Mouse (Mus musculus) limb, embryonic 11.5 days (tissue): ENCODE results near the gene Pcgf5. TPM values are rescaled to one million over a fixed set of nuclear protein-coding genes. Genes with fewer than 3 reads are reported as not detected.

Experiments
- ATAC-seq: fragments of 200-750 bp; cut with Nextera tagmentation; 2 replicates; pipeline ENCODE4 v1.8.0; 2017; ENCODE audit warnings: low read depth; ENCODE audit not compliant: insufficient number of reproducible peaks, low FRiP score, low TSS enrichment
- DNase-seq: peaks from one replicate; pipeline ENCODE4 v3.0.0-alpha.2; 2015; ENCODE audit warnings: low spot score
- H3K27ac ChIP-seq: fragments of 300-500 bp; sonication (generic); replicated peaks from 2 replicates; pipeline ENCODE4 v1.5.1; 2014; ENCODE audit warnings: low read depth, mild to moderate bottlenecking, low read length
- H3K27me3 ChIP-seq: fragments of 300-500 bp; sonication (generic); 2 replicates; pipeline ENCODE4 v1.6.1; 2014; ENCODE audit warnings: mild to moderate bottlenecking, low read length, mixed read lengths; ENCODE audit not compliant: control insufficient read depth, insufficient read depth
- H3K36me3 ChIP-seq: fragments of 300-500 bp; sonication (generic); 2 replicates; pipeline ENCODE4 v1.6.1; 2014; ENCODE audit warnings: mild to moderate bottlenecking, low read length, moderate library complexity, mixed read lengths; ENCODE audit not compliant: control insufficient read depth, insufficient read depth
- H3K4me1 ChIP-seq: fragments of 300-500 bp; sonication (generic); 2 replicates; pipeline ENCODE4 v1.6.1; 2014; ENCODE audit warnings: low read length, mixed read lengths; ENCODE audit not compliant: control insufficient read depth, insufficient read depth
- H3K4me2 ChIP-seq: fragments of 300-500 bp; sonication (generic); 2 replicates; pipeline ENCODE4 v1.6.1; 2014; ENCODE audit warnings: low read depth, mild to moderate bottlenecking, moderate library complexity; ENCODE audit not compliant: severe bottlenecking
- H3K4me3 ChIP-seq: fragments of 300-500 bp; sonication (generic); 2 replicates; pipeline ENCODE4 v1.5.1; 2014; ENCODE audit warnings: low read depth, low read length
- H3K9ac ChIP-seq: fragments of 300-500 bp; sonication (generic); 2 replicates; pipeline ENCODE4 v1.6.1; 2014; ENCODE audit warnings: mild to moderate bottlenecking, low read length
- H3K9me3 ChIP-seq: fragments of 300-500 bp; sonication (generic); 2 replicates; pipeline ENCODE4 v1.6.1; 2016; ENCODE audit warnings: low read length; ENCODE audit not compliant: control insufficient read depth
- WGBS: fragments of 180-500 bp; shearing (Covaris S2); extraction: QIAGEN DNeasy Blood & Tissue Kit; methylation state at CpG from one replicate; pipeline ENCODE4 v1.1.7; 2014; 5-methylcytosine and 5-hydroxymethylcytosine counted together
- polyA plus RNA-seq: library from polyadenylated mRNA; unstranded; fragments of >200 nt; fragmentation: Nextera tagmentation; extraction: Ambion mirVana; gene quantifications from 2 replicates; pipeline ENCODE4 v1.2.1, GENCODE M21; 2014

Gene Pcgf5
- polyA plus RNA-seq, 1 experiment from 2014 or later = 3.9 TPM

DNA sequence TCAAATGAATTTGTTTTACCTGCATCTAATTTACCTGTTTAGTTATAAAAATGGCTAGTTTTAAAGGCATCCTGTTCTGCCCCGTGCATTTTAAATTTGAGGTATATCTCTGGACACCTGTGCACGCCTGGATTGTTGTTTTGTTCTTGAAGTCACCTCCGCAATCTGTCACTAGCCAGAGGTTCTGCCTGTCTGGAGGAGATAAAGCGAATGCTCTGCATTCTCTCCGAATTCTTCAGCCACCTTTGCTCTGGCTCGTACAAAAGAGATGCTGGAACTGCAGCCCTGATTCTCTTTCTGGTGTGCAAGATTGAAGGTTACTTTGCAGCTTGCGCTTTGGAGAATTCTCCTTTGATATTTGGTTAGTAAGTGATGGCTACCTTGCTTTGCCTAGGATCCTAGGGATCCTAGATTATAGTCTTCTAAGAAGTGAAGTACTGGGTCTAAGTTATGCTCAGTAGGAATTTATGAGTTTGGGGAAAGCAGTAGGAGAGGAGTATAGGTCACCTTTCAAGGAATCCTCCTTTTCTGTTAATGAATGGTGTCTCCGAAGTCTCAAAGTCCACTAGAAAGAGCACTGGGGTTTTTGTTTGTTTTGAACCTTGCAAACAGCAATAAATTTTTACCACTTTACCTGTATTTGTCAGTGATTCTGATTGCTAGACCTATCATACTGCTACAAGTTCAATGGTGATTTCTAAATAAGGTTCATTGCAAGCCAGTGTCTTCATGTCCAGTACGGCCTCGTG, 60.4 kb downstream of the Pcgf5 start:
- H3K9ac ChIP-seq = no peak overlapping the region
- no peak overlapping the region for H3K4me3 ChIP-seq
- H3K4me1 ChIP-seq = no peaks in the 10 kb centered on the region
- no peak overlapping the region for H3K27ac ChIP-seq
- H3K27me3 ChIP-seq = peaks cover 14% of the 10 kb centered on the region
- H3K4me2 ChIP-seq = no peak overlapping the region
- DNase-seq (no peak), ATAC-seq (no peak)
- H3K36me3 ChIP-seq = no peaks in the 10 kb centered on the region
- no peaks in the 10 kb centered on the region for H3K9me3 ChIP-seq
- 63% methylated on average over 10 of the region's 10 CpGs for WGBS

DNA sequence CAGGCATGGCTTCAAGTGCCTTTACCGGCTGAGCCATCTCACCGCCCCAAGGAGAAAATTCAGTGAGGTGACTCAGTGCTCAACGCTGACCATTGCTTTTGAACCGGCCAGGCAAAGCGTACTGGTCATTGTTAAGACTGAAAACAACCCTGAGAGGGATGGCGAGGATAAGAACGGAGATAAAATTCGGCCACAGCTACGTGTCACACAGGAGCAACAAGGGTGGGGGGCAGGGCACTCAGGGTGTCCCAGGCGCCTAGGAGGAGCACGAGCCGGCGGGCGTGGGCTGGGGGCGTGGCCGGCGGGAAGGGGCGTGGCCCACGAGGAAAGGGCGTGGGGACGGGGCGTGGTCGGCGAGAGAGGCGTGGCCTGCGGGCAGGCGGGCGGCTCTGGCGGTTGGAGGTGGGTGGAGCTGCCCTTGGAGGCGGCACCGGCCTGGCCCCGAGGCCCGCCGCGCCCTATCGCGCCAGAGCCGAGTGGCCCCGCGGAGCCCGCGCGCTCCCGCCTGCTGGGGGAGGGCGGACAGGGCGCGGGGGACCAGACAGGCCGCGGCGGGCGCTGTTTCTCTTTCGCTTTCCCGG, 61.3 kb downstream of the Pcgf5 start:
- H3K9ac ChIP-seq = peak overlapping the region; percentile 45; the same call in 1 of the 2 replicates
- H3K4me1 ChIP-seq = no peaks in the 10 kb centered on the region
- H3K4me2 ChIP-seq = peak overlapping the region; percentile 92
- ATAC-seq (peak; percentile 96), DNase-seq (peak; percentile 92)
- no peak overlapping the region for H3K27ac ChIP-seq
- H3K4me3 ChIP-seq = peak overlapping the region; percentile 53
- under 1% methylated on average over 34 of the region's 53 CpGs for WGBS
- H3K9me3 ChIP-seq = no peaks in the 10 kb centered on the region
- H3K27me3 ChIP-seq = peaks cover 14% of the 10 kb centered on the region
- H3K36me3 ChIP-seq = no peaks in the 10 kb centered on the region

DNA sequence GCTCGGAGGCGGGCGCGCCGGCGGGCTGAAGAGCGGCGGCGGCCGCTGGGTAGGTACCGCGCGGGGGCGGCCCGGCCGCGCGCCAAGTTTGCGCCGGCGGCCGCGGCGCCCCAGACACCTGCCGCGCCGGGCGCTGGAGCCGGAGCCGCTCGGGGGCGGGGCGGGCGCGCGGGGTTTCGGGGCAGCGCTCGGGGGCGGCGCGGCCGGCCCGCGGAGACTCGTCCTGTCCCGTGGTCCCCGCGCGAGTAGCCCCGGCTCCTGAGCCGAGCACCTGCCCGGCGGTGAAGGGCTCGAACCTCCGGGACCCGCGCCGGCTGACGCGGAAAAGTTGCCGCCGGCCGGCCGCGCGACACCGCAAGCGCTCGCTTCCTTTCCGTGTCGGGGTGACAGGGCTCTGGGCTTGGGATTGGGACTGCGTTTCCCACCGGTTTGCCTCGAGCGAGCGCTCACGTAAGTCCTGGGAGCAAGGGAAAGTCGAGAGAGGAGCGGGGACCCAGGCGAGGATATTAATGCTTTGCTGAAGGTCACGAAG, 61.8 kb downstream of the Pcgf5 start:
- WGBS = under 1% methylated on average over 38 of the region's 82 CpGs

DNA sequence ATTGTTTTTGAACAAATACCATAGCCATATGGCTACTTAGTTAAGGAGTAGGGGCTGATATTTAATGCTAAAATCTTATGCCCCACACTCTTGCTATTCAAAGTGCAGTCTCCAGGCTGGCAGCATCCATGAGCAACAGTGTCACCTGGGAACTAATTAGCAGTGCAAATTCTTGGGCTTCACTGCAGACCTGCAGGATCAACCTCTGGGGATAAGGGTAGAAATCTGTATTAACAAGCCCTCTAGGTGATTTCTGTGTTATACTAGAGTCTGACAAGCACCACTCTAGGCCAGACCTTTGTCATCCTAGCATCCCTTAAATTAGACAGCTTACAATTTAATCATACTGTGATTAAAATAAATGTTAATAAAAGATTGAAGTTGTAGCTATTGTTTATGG, 71.8 kb downstream of the Pcgf5 start:
- no peak overlapping the region for H3K9ac ChIP-seq
- no peaks in the 10 kb centered on the region for H3K27me3 ChIP-seq
- H3K4me2 ChIP-seq = no peak overlapping the region
- no peak for DNase-seq
- H3K9me3 ChIP-seq = no peaks in the 10 kb centered on the region
- no peaks in the 10 kb centered on the region for H3K36me3 ChIP-seq
- no peak for ATAC-seq
- no peak overlapping the region for H3K4me3 ChIP-seq
- no peaks in the 10 kb centered on the region for H3K4me1 ChIP-seq
- no peak overlapping the region for H3K27ac ChIP-seq

More for the DNA sequence above, 61.8 kb downstream of the Pcgf5 start:
- Histone ChIP-seq H3K9ac (peak overlapping the region; percentile 45; the same call in 1 of the 2 replicates), H3K36me3 (no peaks in the 10 kb centered on the region), H3K27me3 (peaks cover 14% of the 10 kb centered on the region), H3K4me1 (no peaks in the 10 kb centered on the region), H3K4me2 (peak overlapping the region; percentile 92), H3K9me3 (no peaks in the 10 kb centered on the region), H3K4me3 (peak overlapping the region; percentile 53), H3K27ac (no peak overlapping the region)
- DNase-seq (peak; percentile 52), ATAC-seq (peak; percentile 73)

DNA sequence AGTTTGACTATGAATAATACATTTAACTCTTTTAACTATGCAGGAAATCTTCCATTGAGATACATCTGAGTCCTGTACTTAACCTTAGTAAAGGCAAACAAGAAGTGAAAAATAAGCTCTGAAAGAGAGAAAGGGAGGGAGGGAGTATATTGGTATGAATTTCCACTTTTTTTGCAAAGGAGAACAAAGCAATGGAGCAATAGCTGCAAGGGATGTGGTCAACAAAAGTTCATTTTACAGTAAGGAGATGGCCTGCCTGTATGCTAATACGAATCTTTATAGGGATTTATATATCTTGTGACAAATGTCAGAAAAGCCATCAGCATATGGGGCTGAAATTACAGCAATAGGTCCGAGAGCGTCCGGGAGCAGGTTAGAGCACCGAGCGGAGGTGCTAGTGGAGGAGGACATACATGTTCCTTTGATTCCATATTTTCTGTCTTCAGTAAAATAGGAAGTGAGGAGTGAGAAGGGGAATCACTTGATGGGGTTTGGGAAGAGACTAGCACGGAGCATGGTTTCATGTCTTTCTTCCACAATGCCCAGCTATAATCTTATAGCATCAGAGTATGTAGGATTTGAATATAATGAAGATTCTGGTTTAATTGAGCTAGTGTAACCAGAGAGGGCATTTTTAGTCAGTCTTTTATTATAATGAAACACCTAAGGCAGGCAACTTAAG, 79.2 kb downstream of the Pcgf5 start:
- no peak overlapping the region for H3K4me2 ChIP-seq
- no peak for ATAC-seq
- no peaks in the 10 kb centered on the region for H3K27me3 ChIP-seq
- no peak for DNase-seq
- no peak overlapping the region for H3K4me3 ChIP-seq
- H3K36me3 ChIP-seq = no peaks in the 10 kb centered on the region
- no peak overlapping the region for H3K9ac ChIP-seq
- 92% methylated on average over 7 of the region's 7 CpGs for WGBS
- H3K9me3 ChIP-seq = no peaks in the 10 kb centered on the region
- H3K27ac ChIP-seq = no peak overlapping the region
- H3K4me1 ChIP-seq = no peaks in the 10 kb centered on the region

DNA sequence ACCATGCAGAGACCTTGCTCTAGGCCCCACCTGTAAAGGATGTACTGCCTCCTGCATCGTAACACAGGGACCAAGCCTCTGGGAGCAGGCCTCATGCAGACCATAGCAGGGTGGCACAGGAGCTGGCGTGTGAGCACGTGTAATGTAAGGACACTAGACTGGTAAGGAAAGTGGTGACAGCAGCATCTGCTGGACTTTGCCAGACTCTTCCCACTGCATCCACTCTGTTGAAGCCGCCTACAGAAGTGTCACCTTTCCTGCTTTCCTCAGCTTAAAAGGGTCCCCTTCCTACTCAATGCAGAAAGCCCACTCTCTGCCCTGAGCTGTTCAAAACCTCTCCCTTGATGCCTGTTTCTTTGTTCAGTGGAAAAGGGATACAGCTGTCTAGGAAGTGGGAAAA, 80.0 kb downstream of the Pcgf5 start:
- no peaks in the 10 kb centered on the region for H3K36me3 ChIP-seq
- no peak for DNase-seq
- no peak overlapping the region for H3K4me3 ChIP-seq
- H3K27ac ChIP-seq = no peak overlapping the region
- H3K9me3 ChIP-seq = no peaks in the 10 kb centered on the region
- ATAC-seq = no peak
- H3K4me2 ChIP-seq = no peak overlapping the region
- no peak overlapping the region for H3K9ac ChIP-seq
- 88% methylated on average over 4 of the region's 4 CpGs for WGBS
- no peaks in the 10 kb centered on the region for H3K4me1 ChIP-seq
- no peaks in the 10 kb centered on the region for H3K27me3 ChIP-seq

DNA sequence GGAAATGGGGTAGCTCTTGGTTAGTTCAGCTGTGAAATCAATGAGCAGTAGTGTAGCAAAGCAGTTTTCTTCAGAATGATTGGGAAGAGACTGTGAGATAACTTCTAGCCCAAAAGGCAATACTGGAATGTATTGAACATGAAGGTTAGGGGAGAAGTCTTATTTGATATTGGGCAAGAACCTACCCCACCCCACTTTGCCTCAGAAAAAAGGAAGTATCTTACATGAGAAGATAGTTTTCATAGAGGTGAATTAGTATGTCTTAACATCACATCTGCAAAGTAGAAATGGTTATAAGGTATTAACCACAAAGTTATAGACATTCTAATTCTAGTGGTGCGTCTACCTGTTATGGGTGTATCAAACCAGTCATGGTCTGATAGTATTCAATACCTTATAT, 81.2 kb downstream of the Pcgf5 start:
- Histone ChIP-seq H3K27ac (no peak overlapping the region), H3K4me1 (no peaks in the 10 kb centered on the region), H3K27me3 (no peaks in the 10 kb centered on the region), H3K36me3 (no peaks in the 10 kb centered on the region), H3K4me2 (no peak overlapping the region), H3K9me3 (no peaks in the 10 kb centered on the region), H3K4me3 (no peak overlapping the region), H3K9ac (no peak overlapping the region)
- ATAC-seq (no peak), DNase-seq (no peak)
- WGBS = 91% methylated on average over 1 of the region's 1 CpGs

DNA sequence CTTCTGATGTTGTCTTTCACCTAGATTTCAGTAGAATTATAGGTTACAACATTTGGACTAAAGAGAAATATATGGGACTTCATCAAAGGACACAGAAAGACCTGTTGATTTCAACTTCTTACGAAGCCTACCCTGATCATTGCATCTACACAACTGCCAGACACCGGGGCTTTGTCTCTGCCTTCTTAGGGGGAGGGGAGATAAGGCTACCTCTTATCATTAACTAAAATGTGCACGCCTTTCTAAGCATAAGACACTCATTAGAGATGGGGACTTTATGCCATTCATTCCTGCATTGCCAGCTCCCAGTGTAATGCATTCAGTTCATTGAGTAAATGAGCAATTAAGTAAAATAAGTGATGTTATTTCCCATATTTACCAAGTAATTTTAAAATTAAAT, 85.1 kb downstream of the Pcgf5 start:
- Histone ChIP-seq H3K4me3 (no peak overlapping the region), H3K36me3 (no peaks in the 10 kb centered on the region), H3K9ac (no peak overlapping the region), H3K9me3 (no peaks in the 10 kb centered on the region), H3K4me2 (no peak overlapping the region), H3K27me3 (no peaks in the 10 kb centered on the region), H3K4me1 (no peaks in the 10 kb centered on the region), H3K27ac (no peak overlapping the region)
- WGBS = 91% methylated on average over 3 of the region's 3 CpGs
- DNase-seq (no peak), ATAC-seq (no peak)
